Mouse (Mus musculus): Measurements from ENCODE around the gene Atp5k.

Gene Atp5k

DNA sequence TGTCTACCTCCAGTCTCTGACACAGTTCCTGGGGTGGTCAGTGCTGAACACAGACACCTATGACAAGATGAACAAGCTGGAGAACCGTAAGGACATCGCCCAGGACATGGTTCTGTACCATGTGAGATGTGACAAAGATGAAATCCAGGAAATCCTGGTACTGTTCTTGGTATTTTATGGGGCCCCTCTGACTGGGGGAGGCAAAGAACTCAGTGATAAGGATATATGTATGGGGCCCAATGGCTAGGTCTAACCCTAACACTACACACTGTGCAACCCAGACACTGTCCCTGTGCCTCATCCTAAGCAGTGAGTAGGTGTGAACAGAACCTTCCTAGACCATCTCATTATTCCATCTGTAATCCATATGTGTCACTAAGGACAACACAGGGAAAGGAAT lies 10.8 kb downstream of the Atp5k start:
- no peak for DNase-seq

DNA sequence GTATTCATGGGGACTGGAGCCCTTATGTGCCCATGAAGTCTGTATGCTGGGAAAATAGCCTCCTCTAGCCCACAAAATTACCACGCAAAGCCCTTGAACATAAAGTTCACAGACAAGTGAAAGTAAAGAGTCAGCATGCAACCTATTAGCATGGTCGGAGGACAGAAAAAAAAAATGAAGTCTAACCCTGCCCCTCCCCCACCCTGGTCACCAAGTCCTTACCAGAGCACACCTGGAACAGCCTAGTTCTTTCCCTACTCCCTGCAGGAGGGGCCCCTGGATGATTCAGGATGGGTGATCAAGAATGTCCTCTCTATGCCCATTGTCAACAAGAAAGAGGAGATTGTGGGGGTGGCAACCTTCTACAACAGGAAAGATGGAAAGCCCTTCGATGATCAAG lies 11.5 kb downstream of the Atp5k start:
- no peak for DNase-seq

DNA sequence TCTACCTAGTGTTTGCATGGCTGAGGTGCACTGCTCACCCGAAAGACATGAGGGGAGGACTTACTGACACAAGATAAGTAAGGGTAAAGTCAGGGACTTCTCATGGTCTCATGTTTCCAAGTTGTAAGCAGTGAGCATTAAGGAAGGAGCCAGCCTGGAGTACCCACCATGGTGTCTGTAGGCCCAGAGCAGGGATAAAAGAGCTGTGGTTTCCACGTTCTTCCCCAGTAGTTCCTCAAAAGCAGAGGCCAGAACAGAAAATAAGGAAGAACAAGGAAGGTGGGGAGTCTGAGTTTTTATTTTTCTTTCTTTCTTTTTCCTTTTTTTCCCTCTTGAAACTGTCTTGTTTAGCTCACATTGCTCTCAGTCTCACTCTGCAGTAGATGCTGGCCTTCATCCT lies 19.5 kb downstream of the Atp5k start:
- DNase-seq: no peak

DNA sequence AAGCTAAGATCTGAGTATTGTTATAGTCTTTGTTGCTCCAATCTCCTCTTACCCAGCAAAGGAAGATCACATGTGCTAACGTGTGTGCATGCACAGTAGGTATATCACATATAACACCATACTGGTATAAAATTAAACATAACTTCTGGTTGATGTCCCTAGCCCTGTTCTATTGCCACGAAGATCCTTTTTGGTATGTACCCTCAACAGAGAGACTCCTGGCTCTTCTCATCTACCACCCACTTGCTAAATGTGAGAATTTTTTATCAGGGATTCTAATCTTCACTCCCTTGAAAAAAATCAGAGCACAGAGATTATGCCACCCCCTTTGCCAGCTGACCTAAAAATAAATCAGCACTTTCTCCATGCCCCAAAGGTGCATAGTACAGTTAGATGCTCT lies 27.3 kb downstream of the Atp5k start:
- DNase-seq: no peak

GRCm38 (mm10) chr5:108405460-108405859 lies 28.8 kb downstream of the Atp5k start:
- DNase-seq: no peak

DNA sequence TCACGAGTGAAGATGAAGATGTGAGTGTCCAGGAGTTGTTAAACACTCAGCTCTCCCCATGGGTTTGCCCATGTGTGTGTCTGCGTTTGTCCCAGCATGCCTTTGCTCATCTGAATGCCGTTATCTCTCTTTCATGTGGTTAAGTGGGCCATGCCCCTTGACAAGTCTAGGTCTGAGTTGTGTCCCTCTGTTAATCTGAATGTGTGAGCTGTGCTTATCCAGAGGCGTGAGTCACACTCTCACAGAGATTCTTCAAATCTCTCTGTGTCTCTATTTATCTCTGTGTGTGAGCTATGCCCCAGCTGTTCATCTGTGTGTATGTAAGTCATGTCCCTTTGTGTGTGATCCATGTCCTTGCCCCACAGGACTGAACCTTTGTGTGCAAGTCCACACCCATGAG lies 30.8 kb downstream of the Atp5k start:
- no peak for DNase-seq

- no peak for DNase-seq
These were observed 44.5 kb downstream of the Atp5k start for GRCm38 (mm10) chr5:108389744-108390143.

- no peak for DNase-seq
These were observed 46.0 kb downstream of the Atp5k start, which contains the start of gene Pde6b for GRCm38 (mm10) chr5:108388201-108388600. Gene Pde6b, plus strand, starts transcription at chr5:108388391.

- DNase-seq: no peak
These were observed 47.8 kb downstream of the Atp5k start for GRCm38 (mm10) chr5:108386449-108386848.

- no peak for DNase-seq
These were observed 48.6 kb downstream of the Atp5k start for GRCm38 (mm10) chr5:108385632-108386031.

Data from cerebellum, postnatal 36 days (tissue).